Mouse (Mus musculus): ENCODE data around the gene Gcc2. TPM values are rescaled to one million over a fixed set of nuclear protein-coding genes. Genes with fewer than 3 reads are reported as not detected.

Gcc2 gene
- total RNA-seq, 2 experiments from 2014 or later, result 61.7 to 71.3 TPM

Other genes starting within 250 kb of the Gcc2 start
- gene AW822073, start 30.6 kb upstream of the Gcc2 start, total RNA-seq (2021), result not detected
- not detected for gene Duxf3, start 22.8 kb upstream of the Gcc2 start, total RNA-seq (2021)
- not detected for gene Gm4981, start 18.8 kb upstream of the Gcc2 start, total RNA-seq (2021)
- gene Lims1, start 68.0 kb downstream of the Gcc2 start, total RNA-seq (2021), result 10 to 100 TPM; 30.2 to 30.8 TPM
- 10 to 100 TPM; 63.9 to 65.9 TPM for gene Ranbp2, start 191.4 kb downstream of the Gcc2 start, total RNA-seq (2021)
- 1 to 10 TPM; 6.2 to 7.8 TPM for gene Ccdc138, start 242.5 kb downstream of the Gcc2 start, total RNA-seq (2021)

All from layer of hippocampus, postnatal 10 days (tissue).